Mouse (Mus musculus): Measurements from ENCODE around the gene Slc16a13. TPM values are rescaled to one million over a fixed set of nuclear protein-coding genes. Genes with fewer than 3 reads are reported as not detected.

The Slc16a13 gene
- polyA plus RNA-seq, 2 experiments: 9.2 to 9.3 TPM

GRCm38 (mm10) chr11:70193354-70194285 is 27.2 kb downstream of the Slc16a13 start:
- no peak for ATAC-seq (ENCODE audit: low FRiP score, low read depth)
- no peaks in the 10 kb centered on the region for H3K36me3 ChIP-seq (ENCODE audit: control insufficient read depth, insufficient read depth, low read length)

GRCm38 (mm10) chr11:70192157-70192556 is 28.7 kb downstream of the Slc16a13 start:
- Histone ChIP-seq H3K4me2 (replicated peaks; ENCODE audit: low read depth, low read length, severe bottlenecking) (no peak overlapping the region), H3K36me3 (ENCODE audit: control insufficient read depth, insufficient read depth, low read length) (no peaks in the 10 kb centered on the region), H3K9me3 (ENCODE audit: control insufficient read depth, low read length) (no peaks in the 10 kb centered on the region), H3K27ac (replicated peaks; ENCODE audit: low read depth, low read length) (no peak overlapping the region), H3K4me3 (replicated peaks; ENCODE audit: low read length) (no peak overlapping the region), H3K4me1 (ENCODE audit: control insufficient read depth, insufficient read depth, low read length) (peaks cover 8% of the 10 kb centered on the region), H3K27me3 (ENCODE audit: control insufficient read depth, insufficient read depth, low read length) (no peaks in the 10 kb centered on the region), H3K9ac (ENCODE audit: low read depth, low read length, severe bottlenecking) (no peak overlapping the region)
- 50% methylated on average over 4 of the region's 4 CpGs for WGBS
- DNase-seq (ENCODE audit: low spot score) (no peak), ATAC-seq (ENCODE audit: low FRiP score, low read depth) (no peak)
- no peak for TF ChIP-seq POLR2A (IDR thresholded peaks at IDR 0.05; ENCODE audit: borderline replicate concordance, extremely low read depth, insufficient read depth, insufficient read length)

More at GRCm38 (mm10) chr11:70193354-70194285, 27.2 kb downstream of the Slc16a13 start:
- no peaks in the 10 kb centered on the region for H3K27me3 ChIP-seq (ENCODE audit: control insufficient read depth, insufficient read depth, low read length)
- no peak overlapping the region for H3K27ac ChIP-seq (replicated peaks; ENCODE audit: low read depth, low read length)
- no peak overlapping the region for H3K4me3 ChIP-seq (replicated peaks; ENCODE audit: low read length)
- WGBS: 49% methylated on average over 11 of the region's 11 CpGs
- H3K9ac ChIP-seq (ENCODE audit: low read depth, low read length, severe bottlenecking): no peak overlapping the region
- no peak for DNase-seq (ENCODE audit: low spot score)
- no peak for TF ChIP-seq POLR2A (IDR thresholded peaks at IDR 0.05; ENCODE audit: borderline replicate concordance, extremely low read depth, insufficient read depth, insufficient read length)
- H3K9me3 ChIP-seq (ENCODE audit: control insufficient read depth, low read length): no peaks in the 10 kb centered on the region
- H3K4me1 ChIP-seq (ENCODE audit: control insufficient read depth, insufficient read depth, low read length): peaks cover 8% of the 10 kb centered on the region
- no peak overlapping the region for H3K4me2 ChIP-seq (replicated peaks; ENCODE audit: low read depth, low read length, severe bottlenecking)

DNA sequence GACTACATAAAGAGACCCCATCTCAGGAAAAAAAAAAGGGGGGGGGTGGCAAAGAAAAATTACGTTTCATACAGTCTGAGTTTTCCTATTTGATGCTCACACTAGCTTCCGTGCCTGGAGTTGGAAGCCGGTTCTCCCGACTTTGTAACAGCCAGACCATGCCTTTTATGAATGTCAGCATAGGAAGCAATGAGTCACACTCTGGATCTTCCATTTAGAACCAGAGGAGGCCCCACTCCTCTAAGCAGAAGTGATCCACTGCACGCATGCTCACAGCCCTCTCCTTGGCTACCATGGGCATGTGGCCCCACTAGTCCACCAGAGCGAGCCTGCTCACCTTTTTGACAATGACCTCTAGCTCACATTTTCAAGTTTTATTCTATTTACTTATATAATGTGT is 29.7 kb downstream of the Slc16a13 start:
- Histone ChIP-seq H3K27ac (replicated peaks; ENCODE audit: low read depth, low read length) (no peak overlapping the region), H3K9me3 (ENCODE audit: control insufficient read depth, low read length) (no peaks in the 10 kb centered on the region), H3K27me3 (ENCODE audit: control insufficient read depth, insufficient read depth, low read length) (no peaks in the 10 kb centered on the region), H3K4me3 (replicated peaks; ENCODE audit: low read length) (no peak overlapping the region), H3K9ac (ENCODE audit: low read depth, low read length, severe bottlenecking) (no peak overlapping the region), H3K4me2 (replicated peaks; ENCODE audit: low read depth, low read length, severe bottlenecking) (no peak overlapping the region), H3K36me3 (ENCODE audit: control insufficient read depth, insufficient read depth, low read length) (no peaks in the 10 kb centered on the region), H3K4me1 (ENCODE audit: control insufficient read depth, insufficient read depth, low read length) (peaks cover 8% of the 10 kb centered on the region)
- ATAC-seq (ENCODE audit: low FRiP score, low read depth) (no peak), DNase-seq (ENCODE audit: low spot score) (no peak)
- no peak for TF ChIP-seq POLR2A (IDR thresholded peaks at IDR 0.05; ENCODE audit: borderline replicate concordance, extremely low read depth, insufficient read depth, insufficient read length)
- 81% methylated on average over 6 of the region's 6 CpGs for WGBS

- H3K4me1 ChIP-seq (ENCODE audit: control insufficient read depth, insufficient read depth, low read length): peaks cover 8% of the 10 kb centered on the region
- no peaks in the 10 kb centered on the region for H3K36me3 ChIP-seq (ENCODE audit: control insufficient read depth, insufficient read depth, low read length)
- DNase-seq (ENCODE audit: low spot score) (no peak), ATAC-seq (ENCODE audit: low FRiP score, low read depth) (no peak)
- no peak overlapping the region for H3K27ac ChIP-seq (replicated peaks; ENCODE audit: low read depth, low read length)
- no peaks in the 10 kb centered on the region for H3K9me3 ChIP-seq (ENCODE audit: control insufficient read depth, low read length)
- WGBS: 83% methylated on average over 28 of the region's 28 CpGs
- H3K4me3 ChIP-seq (replicated peaks; ENCODE audit: low read length): no peak overlapping the region
- no peaks in the 10 kb centered on the region for H3K27me3 ChIP-seq (ENCODE audit: control insufficient read depth, insufficient read depth, low read length)
- no peak for TF ChIP-seq POLR2A (IDR thresholded peaks at IDR 0.05; ENCODE audit: borderline replicate concordance, extremely low read depth, insufficient read depth, insufficient read length)
- H3K4me2 ChIP-seq (replicated peaks; ENCODE audit: low read depth, low read length, severe bottlenecking): no peak overlapping the region
- no peak overlapping the region for H3K9ac ChIP-seq (ENCODE audit: low read depth, low read length, severe bottlenecking)
Observed at GRCm38 (mm10) chr11:70189319-70190134, 31.3 kb downstream of the Slc16a13 start.

GRCm38 (mm10) chr11:70185120-70185519 is 35.7 kb downstream of the Slc16a13 start:
- Histone ChIP-seq H3K36me3 (ENCODE audit: control insufficient read depth, insufficient read depth, low read length) (no peaks in the 10 kb centered on the region), H3K4me1 (ENCODE audit: control insufficient read depth, insufficient read depth, low read length) (no peaks in the 10 kb centered on the region), H3K27me3 (ENCODE audit: control insufficient read depth, insufficient read depth, low read length) (no peaks in the 10 kb centered on the region), H3K9ac (ENCODE audit: low read depth, low read length, severe bottlenecking) (no peak overlapping the region), H3K4me2 (replicated peaks; ENCODE audit: low read depth, low read length, severe bottlenecking) (no peak overlapping the region), H3K9me3 (ENCODE audit: control insufficient read depth, low read length) (no peaks in the 10 kb centered on the region), H3K4me3 (replicated peaks; ENCODE audit: low read length) (no peak overlapping the region), H3K27ac (replicated peaks; ENCODE audit: low read depth, low read length) (no peak overlapping the region)
- no peak for TF ChIP-seq POLR2A (IDR thresholded peaks at IDR 0.05; ENCODE audit: borderline replicate concordance, extremely low read depth, insufficient read depth, insufficient read length)
- WGBS: 68% methylated on average over 7 of the region's 7 CpGs
- no peak for DNase-seq (ENCODE audit: low spot score)
- ATAC-seq (ENCODE audit: low FRiP score, low read depth): no peak

All from limb, embryonic 14.5 days (tissue).